Mouse (Mus musculus) heart, embryonic 13.5 days (tissue): Measurements from ENCODE around the gene Tcte3. TPM values are rescaled to one million over a fixed set of nuclear protein-coding genes. Genes with fewer than 3 reads are reported as not detected.
"Not testable (repeated sequence)": the region's sequence is repeated elsewhere in the genome, so short reads cannot be mapped to it uniquely, and the experiment has no call there.

Experiments used
- ATAC-seq: fragments of 200-750 bp; cut with Nextera tagmentation; 2 replicates; pipeline ENCODE4 v1.8.0; 2017; ENCODE audit warnings: moderate TSS enrichment; ENCODE audit not compliant: insufficient number of reproducible peaks, low FRiP score, low TSS enrichment; ENCODE audit errors: extremely low read depth
- H3K27ac ChIP-seq: fragments of 300-500 bp; sonication (generic); replicated peaks from 2 replicates; pipeline ENCODE4 v1.5.1; 2015; ENCODE audit warnings: moderate library complexity, mild to moderate bottlenecking, inconsistent platforms
- H3K27me3 ChIP-seq: fragments of 300-500 bp; sonication (generic); replicated peaks from 2 replicates; pipeline ENCODE4 v1.6.1; 2015; ENCODE audit warnings: mild to moderate bottlenecking, inconsistent platforms
- H3K36me3 ChIP-seq: fragments of 300-500 bp; sonication (generic); 2 replicates; pipeline ENCODE4 v1.6.1; 2015; ENCODE audit warnings: mild to moderate bottlenecking, inconsistent platforms
- H3K4me1 ChIP-seq: fragments of 300-500 bp; sonication (generic); 2 replicates; pipeline ENCODE4 v1.6.1; 2015; ENCODE audit warnings: inconsistent platforms
- H3K4me2 ChIP-seq: fragments of 300-500 bp; sonication (generic); 2 replicates; pipeline ENCODE4 v1.6.1; 2015; ENCODE audit warnings: inconsistent platforms, mild to moderate bottlenecking, moderate library complexity
- H3K4me3 ChIP-seq: fragments of 300-500 bp; sonication (generic); 2 replicates; pipeline ENCODE4 v1.5.1; 2015; ENCODE audit warnings: moderate library complexity, mild to moderate bottlenecking, inconsistent platforms
- H3K9ac ChIP-seq: fragments of 300-500 bp; sonication (generic); 2 replicates; pipeline ENCODE4 v1.6.1; 2015; ENCODE audit warnings: inconsistent platforms, mild to moderate bottlenecking, moderate library complexity
- H3K9me3 ChIP-seq: fragments of 300-500 bp; sonication (generic); 2 replicates; pipeline ENCODE4 v1.6.1; 2016; ENCODE audit warnings: inconsistent platforms
- WGBS: fragments of 180-500 bp; shearing (Covaris S2); methylation state at CpG from one replicate; pipeline ENCODE4 v1.1.7; 2015; ENCODE audit warnings: mixed read lengths; 5-methylcytosine and 5-hydroxymethylcytosine counted together
- polyA plus RNA-seq: library from polyadenylated mRNA; unstranded; fragments of >200 nt; fragmentation: Nextera tagmentation; extraction: Ambion mirVana; gene quantifications from 2 replicates; pipeline ENCODE4 v1.2.1, GENCODE M21; 2015

Gene Tcte3
- polyA plus RNA-seq = 0.62 TPM in 1 of 2 replicates, not detected in the other

- H3K27me3 ChIP-seq, H3K9me3 ChIP-seq, H3K27ac ChIP-seq, H3K9ac ChIP-seq, H3K4me2 ChIP-seq, H3K4me1 ChIP-seq, H3K36me3 ChIP-seq: not testable (repeated sequence)
- peak within 1 kb of the TSS; percentile 35 for H3K4me3 ChIP-seq
- ATAC-seq = peak; percentile 97
- WGBS = 0% methylated on average over 19 of the region's 56 CpGs
These were observed at the start of gene Tcte3, which contains the start of the genes Ermard and Gm3448 for GRCm38 (mm10) chr17:15041175-15041729. Tcte3 (minus strand) TSS chr17:15041488. Ermard (plus strand) TSS chr17:15041208. Gm3448 (minus strand) TSS chr17:15041537.

DNA sequence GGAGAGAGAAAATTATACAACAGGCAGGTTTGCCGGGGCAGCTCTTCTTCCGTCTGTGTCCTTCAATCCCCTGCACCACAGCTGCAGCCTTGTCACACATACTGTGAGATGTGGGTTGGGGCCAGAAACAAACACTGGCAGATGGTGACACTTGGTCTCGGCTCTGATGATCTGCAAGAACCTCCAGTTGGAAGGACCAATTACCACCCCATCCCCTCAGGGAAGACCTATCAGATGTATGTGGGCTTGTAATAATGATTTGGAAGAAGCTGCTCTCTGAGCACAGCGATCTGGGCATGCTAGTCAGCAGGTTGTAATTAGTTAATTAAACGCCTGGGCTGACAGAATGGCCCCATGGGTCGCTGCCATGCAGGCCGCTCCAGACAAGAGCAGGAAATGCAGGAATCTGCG, 47.3 kb upstream of the Tcte3 start:
- peaks cover 30% of the 10 kb centered on the region for H3K27me3 ChIP-seq
- H3K4me1 ChIP-seq = peaks cover 24% of the 10 kb centered on the region
- no peak overlapping the region for H3K9ac ChIP-seq
- H3K9me3 ChIP-seq = no peaks in the 10 kb centered on the region
- WGBS = 32% methylated on average over 8 of the region's 8 CpGs
- no peaks in the 10 kb centered on the region for H3K36me3 ChIP-seq
- no peak overlapping the region for H3K27ac ChIP-seq
- no peak overlapping the region for H3K4me2 ChIP-seq
- no peak for ATAC-seq
- H3K4me3 ChIP-seq = no peak overlapping the region

GRCm38 (mm10) chr17:15088166-15088565, 46.9 kb upstream of the Tcte3 start:
- Histone ChIP-seq H3K4me3 (no peak overlapping the region), H3K4me2 (no peak overlapping the region), H3K36me3 (no peaks in the 10 kb centered on the region), H3K4me1 (peaks cover 27% of the 10 kb centered on the region), H3K27me3 (peaks cover 35% of the 10 kb centered on the region), H3K9me3 (no peaks in the 10 kb centered on the region), H3K27ac (no peak overlapping the region), H3K9ac (no peak overlapping the region)
- WGBS = 33% methylated on average over 2 of the region's 2 CpGs
- 0 out of 2 replicates have a peak, but pooled peaks have one; percentile 13 for ATAC-seq

GRCm38 (mm10) chr17:15085006-15085405, 43.7 kb upstream of the Tcte3 start:
- Histone ChIP-seq H3K36me3 (no peaks in the 10 kb centered on the region), H3K9me3 (no peaks in the 10 kb centered on the region), H3K4me2 (peak overlapping the region; percentile 44; the same call in 1 of the 2 replicates), H3K9ac (no peak overlapping the region), H3K27ac (peak overlapping the region; percentile 59), H3K27me3 (peaks cover 53% of the 10 kb centered on the region), H3K4me3 (no peak overlapping the region), H3K4me1 (peaks cover 27% of the 10 kb centered on the region)
- WGBS = 46% methylated on average over 2 of the region's 2 CpGs
- ATAC-seq = peak; percentile 47; the same call in 1 of the 2 replicates

DNA sequence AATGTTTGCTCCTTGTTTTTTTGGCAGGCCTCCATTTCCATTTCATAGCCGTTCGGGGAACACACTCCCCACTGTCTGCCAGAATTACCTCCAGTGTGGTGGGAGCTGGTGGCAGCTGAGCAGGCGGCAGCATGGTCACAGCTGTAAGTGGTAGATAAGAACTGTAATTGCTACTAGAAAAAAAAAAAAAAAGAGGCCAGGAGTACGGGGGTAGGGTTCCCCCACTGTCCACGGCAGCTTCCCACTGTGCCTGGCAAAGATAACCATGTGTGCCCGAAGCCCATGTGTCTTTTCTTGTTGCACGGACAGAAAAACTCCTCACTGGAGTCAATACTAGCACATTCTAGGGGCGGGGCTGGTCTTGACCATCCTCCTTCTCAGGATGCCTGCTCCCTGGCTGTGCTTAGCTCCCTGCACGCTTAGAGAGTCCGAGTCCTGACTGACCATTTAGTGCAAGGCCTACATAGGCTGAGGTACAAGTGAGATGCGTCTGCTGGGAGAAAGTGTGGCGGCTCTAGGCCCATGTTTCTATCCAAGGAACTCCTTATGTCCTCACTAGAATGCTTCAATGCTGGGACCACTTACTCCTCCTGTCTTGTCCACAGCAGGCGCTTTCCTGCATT, 43.0 kb upstream of the Tcte3 start:
- Histone ChIP-seq H3K9ac (no peak overlapping the region), H3K27me3 (peaks cover 56% of the 10 kb centered on the region), H3K36me3 (no peaks in the 10 kb centered on the region), H3K4me3 (0 out of 2 replicates have a peak overlapping the region, but pooled peaks have one; percentile 1), H3K27ac (peak overlapping the region; percentile 59), H3K9me3 (no peaks in the 10 kb centered on the region), H3K4me2 (peak overlapping the region; percentile 44), H3K4me1 (peaks cover 27% of the 10 kb centered on the region)
- WGBS = 20% methylated on average over 13 of the region's 13 CpGs
- peak; percentile 78 for ATAC-seq

GRCm38 (mm10) chr17:15077536-15077935, 36.2 kb upstream of the Tcte3 start:
- H3K9ac ChIP-seq = no peak overlapping the region
- no peak for ATAC-seq
- H3K4me3 ChIP-seq = no peak overlapping the region
- no peaks in the 10 kb centered on the region for H3K9me3 ChIP-seq
- WGBS = 25% methylated on average over 2 of the region's 2 CpGs
- H3K4me1 ChIP-seq = no peaks in the 10 kb centered on the region
- peaks cover 46% of the 10 kb centered on the region; the same call in 1 of the 2 replicates for H3K27me3 ChIP-seq
- no peaks in the 10 kb centered on the region for H3K36me3 ChIP-seq
- H3K4me2 ChIP-seq = no peak overlapping the region
- no peak overlapping the region for H3K27ac ChIP-seq

- ATAC-seq = no peak
- no peak overlapping the region for H3K27ac ChIP-seq
These were observed 33.7 kb upstream of the Tcte3 start for GRCm38 (mm10) chr17:15075033-15075432.

GRCm38 (mm10) chr17:15072211-15072610, 30.9 kb upstream of the Tcte3 start:
- no peak overlapping the region for H3K27ac ChIP-seq
- H3K4me1 ChIP-seq = peaks cover 20% of the 10 kb centered on the region
- WGBS = 87% methylated on average over 2 of the region's 2 CpGs
- H3K27me3 ChIP-seq = peaks cover 23% of the 10 kb centered on the region; the same call in 1 of the 2 replicates
- no peak overlapping the region for H3K4me2 ChIP-seq
- H3K36me3 ChIP-seq = no peaks in the 10 kb centered on the region
- H3K9ac ChIP-seq = no peak overlapping the region
- H3K4me3 ChIP-seq = no peak overlapping the region
- H3K9me3 ChIP-seq = no peaks in the 10 kb centered on the region
- no peak for ATAC-seq

More at GRCm38 (mm10) chr17:15075033-15075432, 33.7 kb upstream of the Tcte3 start:
- Histone ChIP-seq H3K27me3 (peaks cover 33% of the 10 kb centered on the region; the same call in 1 of the 2 replicates), H3K4me1 (no peaks in the 10 kb centered on the region), H3K36me3 (no peaks in the 10 kb centered on the region), H3K9me3 (no peaks in the 10 kb centered on the region), H3K4me2 (no peak overlapping the region), H3K9ac (no peak overlapping the region), H3K4me3 (no peak overlapping the region)
- WGBS = 73% methylated on average over 8 of the region's 8 CpGs

DNA sequence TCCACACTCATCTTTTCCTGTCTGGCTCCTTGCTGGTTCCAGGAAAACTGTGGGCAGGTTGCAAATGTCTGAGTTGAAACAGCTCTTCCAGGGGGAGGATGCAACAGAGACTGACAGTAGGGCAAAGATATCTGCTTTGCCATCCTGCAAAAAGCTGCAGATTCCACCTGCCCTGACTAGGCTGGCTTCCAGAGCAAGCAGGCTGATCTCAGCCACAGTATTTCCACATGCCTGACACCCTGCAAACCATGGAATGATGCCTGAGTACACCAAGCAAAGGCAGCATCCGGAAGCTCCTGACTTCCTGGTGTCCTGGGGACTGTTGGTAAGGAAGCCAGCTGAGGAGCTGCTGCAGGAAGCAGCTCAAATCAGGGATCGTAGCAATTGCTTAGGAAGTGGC, 27.8 kb upstream of the Tcte3 start:
- Histone ChIP-seq H3K36me3 (peaks cover 2% of the 10 kb centered on the region; the same call in 1 of the 2 replicates), H3K4me2 (no peak overlapping the region), H3K9ac (no peak overlapping the region), H3K27ac (peak overlapping the region; percentile 24; the same call in 1 of the 2 replicates), H3K4me3 (no peak overlapping the region), H3K9me3 (no peaks in the 10 kb centered on the region), H3K4me1 (peaks cover 35% of the 10 kb centered on the region), H3K27me3 (peaks cover 23% of the 10 kb centered on the region)
- WGBS = 50% methylated on average over 2 of the region's 2 CpGs
- no peak for ATAC-seq

GRCm38 (mm10) chr17:15068040-15068792, 26.9 kb upstream of the Tcte3 start:
- ATAC-seq = no peak
- Histone ChIP-seq H3K4me1 (peaks cover 35% of the 10 kb centered on the region), H3K9ac (no peak overlapping the region), H3K4me3 (no peak overlapping the region), H3K27ac (peak overlapping the region; percentile 63), H3K27me3 (peaks cover 24% of the 10 kb centered on the region), H3K9me3 (no peaks in the 10 kb centered on the region), H3K36me3 (peaks cover 11% of the 10 kb centered on the region), H3K4me2 (no peak overlapping the region)
- 50% methylated on average over 8 of the region's 8 CpGs for WGBS

DNA sequence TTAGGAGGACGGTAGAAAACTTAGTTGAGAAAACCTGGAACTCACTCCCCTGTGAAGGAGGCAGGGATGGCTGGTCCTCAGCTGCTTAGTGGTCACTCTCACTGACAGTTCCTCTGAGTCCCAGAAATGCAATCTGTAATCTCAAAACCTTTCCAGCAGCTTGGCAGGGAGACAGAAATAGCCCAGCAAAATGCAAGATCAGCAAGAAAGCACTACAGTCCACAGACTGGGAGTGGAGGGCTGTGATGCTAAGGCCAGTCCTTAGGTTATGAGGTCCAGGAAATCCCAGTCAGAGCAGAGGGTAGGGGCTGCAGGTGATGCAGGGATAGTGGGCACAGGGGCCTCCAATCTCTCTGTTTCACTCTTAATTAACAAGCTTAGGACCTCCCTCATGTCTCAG, 25.6 kb upstream of the Tcte3 start:
- no peaks in the 10 kb centered on the region for H3K9me3 ChIP-seq
- WGBS = 44% methylated on average over 1 of the region's 1 CpGs
- ATAC-seq = no peak; the same call in 1 of the 2 replicates

More for the DNA sequence above, 25.6 kb upstream of the Tcte3 start:
- no peak overlapping the region for H3K4me2 ChIP-seq
- peaks cover 35% of the 10 kb centered on the region for H3K4me1 ChIP-seq
- peaks cover 35% of the 10 kb centered on the region for H3K27me3 ChIP-seq
- no peak overlapping the region for H3K27ac ChIP-seq
- H3K9ac ChIP-seq = no peak overlapping the region
- peaks cover 24% of the 10 kb centered on the region for H3K36me3 ChIP-seq
- H3K4me3 ChIP-seq = no peak overlapping the region
